Mouse (Mus musculus) midbrain, embryonic 16.5 days (tissue): ENCODE measurements at regions not wholly inside any gene's neighbourhood (a gene's known extent, or its start where the extent isn't known, plus 50 kb on each side); places are given as distances from the start of the nearest gene placed in this dataset.

ENCODE experiments used
- ATAC-seq: fragments of 200-750 bp; cut with Nextera tagmentation; 2 replicates; pipeline ENCODE4 v1.8.0; 2017; ENCODE audit warnings: moderate TSS enrichment
- H3K27ac ChIP-seq: fragments of 300-500 bp; sonication (generic); 2 replicates; pipeline ENCODE4 v1.5.1; 2014; ENCODE audit warnings: mild to moderate bottlenecking, low read length, mixed read lengths
- H3K27me3 ChIP-seq: fragments of 300-500 bp; sonication (generic); 2 replicates; pipeline ENCODE4 v1.6.1; 2014; ENCODE audit warnings: low read depth, low read length, mixed read lengths; ENCODE audit not compliant: control insufficient read depth, insufficient read depth
- H3K36me3 ChIP-seq: fragments of 300-500 bp; sonication (generic); 2 replicates; pipeline ENCODE4 v1.6.1; 2014; ENCODE audit warnings: mild to moderate bottlenecking, low read length, moderate library complexity, mixed read lengths; ENCODE audit not compliant: control insufficient read depth, insufficient read depth
- H3K4me1 ChIP-seq: fragments of 300-500 bp; sonication (generic); 2 replicates; pipeline ENCODE4 v1.6.1; 2014; ENCODE audit warnings: mild to moderate bottlenecking, low read length, mixed read lengths; ENCODE audit not compliant: control insufficient read depth, insufficient read depth
- H3K4me2 ChIP-seq: fragments of 300-500 bp; sonication (generic); 2 replicates; pipeline ENCODE4 v1.6.1; 2014; ENCODE audit warnings: mild to moderate bottlenecking, low read length, mixed read lengths
- H3K4me3 ChIP-seq: fragments of 300-500 bp; sonication (generic); 2 replicates; pipeline ENCODE4 v1.5.1; 2014; ENCODE audit warnings: low read depth, mild to moderate bottlenecking, low read length, moderate library complexity, mixed read lengths
- H3K9ac ChIP-seq: fragments of 300-500 bp; sonication (generic); 2 replicates; pipeline ENCODE4 v1.6.1; 2014; ENCODE audit warnings: low read depth, low read length, mixed read lengths
- H3K9me3 ChIP-seq: fragments of 300-500 bp; sonication (generic); replicated peaks from 2 replicates; pipeline ENCODE4 v1.6.1; 2014; ENCODE audit warnings: mild to moderate bottlenecking, low read length, mixed read lengths; ENCODE audit not compliant: control insufficient read depth, poor library complexity, severe bottlenecking
- WGBS: fragments of 180-500 bp; shearing (Covaris S2); extraction: QIAGEN DNeasy Blood & Tissue Kit; methylation state at CpG from one replicate; pipeline ENCODE4 v1.1.7; 2014; 5-methylcytosine and 5-hydroxymethylcytosine counted together

- 95% methylated on average over 3 of the region's 3 CpGs for WGBS
- no peak overlapping the region for H3K4me3 ChIP-seq
- H3K9me3 ChIP-seq, result no peaks in the 10 kb centered on the region
- no peak for ATAC-seq
- H3K4me2 ChIP-seq, result no peak overlapping the region
- H3K27ac ChIP-seq, result no peak overlapping the region
- no peaks in the 10 kb centered on the region for H3K36me3 ChIP-seq
- H3K27me3 ChIP-seq, result no peaks in the 10 kb centered on the region
- no peak overlapping the region for H3K9ac ChIP-seq
- H3K4me1 ChIP-seq, result no peaks in the 10 kb centered on the region
Measured at GRCm38 (mm10) chr5:90049856-90050255, 166.7 kb upstream of the Adamts3 start.

GRCm38 (mm10) chr5:90042781-90043180 lies 159.6 kb upstream of the Adamts3 start:
- Histone ChIP-seq H3K4me1 (no peaks in the 10 kb centered on the region), H3K9ac (no peak overlapping the region), H3K9me3 (no peaks in the 10 kb centered on the region), H3K4me3 (no peak overlapping the region), H3K36me3 (no peaks in the 10 kb centered on the region), H3K27ac (no peak overlapping the region), H3K4me2 (no peak overlapping the region), H3K27me3 (no peaks in the 10 kb centered on the region)
- 92% methylated on average over 4 of the region's 4 CpGs for WGBS
- no peak for ATAC-seq

- no peaks in the 10 kb centered on the region for H3K9me3 ChIP-seq
- no peak overlapping the region for H3K27ac ChIP-seq
- WGBS, result 55% methylated on average over 5 of the region's 5 CpGs
- H3K4me3 ChIP-seq, result no peak overlapping the region
- H3K9ac ChIP-seq, result no peak overlapping the region
- H3K4me2 ChIP-seq, result no peak overlapping the region
- H3K4me1 ChIP-seq, result no peaks in the 10 kb centered on the region
- no peak; the same call in 1 of the 2 replicates for ATAC-seq
- H3K27me3 ChIP-seq, result no peaks in the 10 kb centered on the region
- H3K36me3 ChIP-seq, result no peaks in the 10 kb centered on the region
Measured at GRCm38 (mm10) chr5:90033103-90033502, 150.0 kb upstream of the Adamts3 start.

GRCm38 (mm10) chr5:90030737-90031136 lies 147.6 kb upstream of the Adamts3 start:
- Histone ChIP-seq H3K4me2 (no peak overlapping the region), H3K36me3 (no peaks in the 10 kb centered on the region), H3K4me1 (no peaks in the 10 kb centered on the region), H3K9ac (no peak overlapping the region), H3K27ac (no peak overlapping the region), H3K27me3 (no peaks in the 10 kb centered on the region), H3K9me3 (no peaks in the 10 kb centered on the region), H3K4me3 (no peak overlapping the region)
- 87% methylated on average over 2 of the region's 2 CpGs for WGBS
- no peak for ATAC-seq

GRCm38 (mm10) chr5:90029751-90030150 lies 146.6 kb upstream of the Adamts3 start:
- Histone ChIP-seq H3K27me3 (no peaks in the 10 kb centered on the region), H3K4me3 (no peak overlapping the region), H3K9me3 (no peaks in the 10 kb centered on the region), H3K9ac (no peak overlapping the region), H3K4me1 (no peaks in the 10 kb centered on the region), H3K27ac (no peak overlapping the region), H3K36me3 (no peaks in the 10 kb centered on the region), H3K4me2 (no peak overlapping the region)
- no peak for ATAC-seq
- 62% methylated on average over 6 of the region's 6 CpGs for WGBS

- H3K27me3 ChIP-seq, result no peaks in the 10 kb centered on the region
- no peak overlapping the region for H3K9ac ChIP-seq
- no peak for ATAC-seq
- WGBS, result 74% methylated on average over 17 of the region's 17 CpGs
- H3K4me1 ChIP-seq, result no peaks in the 10 kb centered on the region
- H3K4me2 ChIP-seq, result no peak overlapping the region
- H3K36me3 ChIP-seq, result no peaks in the 10 kb centered on the region
- H3K4me3 ChIP-seq, result no peak overlapping the region
- H3K9me3 ChIP-seq, result no peaks in the 10 kb centered on the region
- no peak overlapping the region for H3K27ac ChIP-seq
Measured at GRCm38 (mm10) chr5:90026835-90027753, 144.0 kb upstream of the Adamts3 start.

GRCm38 (mm10) chr5:90021447-90021846 lies 138.3 kb upstream of the Adamts3 start:
- no peaks in the 10 kb centered on the region for H3K27me3 ChIP-seq
- H3K9me3 ChIP-seq, result no peaks in the 10 kb centered on the region
- no peaks in the 10 kb centered on the region for H3K4me1 ChIP-seq
- H3K4me2 ChIP-seq, result no peak overlapping the region
- no peak for ATAC-seq
- WGBS, result 83% methylated on average over 1 of the region's 1 CpGs
- H3K36me3 ChIP-seq, result no peaks in the 10 kb centered on the region
- H3K4me3 ChIP-seq, result no peak overlapping the region
- H3K27ac ChIP-seq, result no peak overlapping the region
- no peak overlapping the region for H3K9ac ChIP-seq

GRCm38 (mm10) chr5:90000758-90001157 lies 117.6 kb upstream of the Adamts3 start:
- Histone ChIP-seq H3K4me1 (no peaks in the 10 kb centered on the region), H3K27ac (no peak overlapping the region), H3K27me3 (no peaks in the 10 kb centered on the region), H3K9me3 (no peaks in the 10 kb centered on the region), H3K9ac (no peak overlapping the region), H3K4me2 (no peak overlapping the region), H3K36me3 (no peaks in the 10 kb centered on the region), H3K4me3 (no peak overlapping the region)
- 79% methylated on average over 6 of the region's 6 CpGs for WGBS
- no peak for ATAC-seq

- WGBS, result 70% methylated on average over 2 of the region's 2 CpGs
- no peaks in the 10 kb centered on the region for H3K9me3 ChIP-seq
- H3K36me3 ChIP-seq, result no peaks in the 10 kb centered on the region
- no peak overlapping the region for H3K9ac ChIP-seq
- ATAC-seq, result no peak
- no peaks in the 10 kb centered on the region for H3K4me1 ChIP-seq
- H3K27me3 ChIP-seq, result no peaks in the 10 kb centered on the region
- H3K27ac ChIP-seq, result no peak overlapping the region
- H3K4me3 ChIP-seq, result no peak overlapping the region
- no peak overlapping the region for H3K4me2 ChIP-seq
Measured at GRCm38 (mm10) chr5:89991568-89991967, 108.4 kb upstream of the Adamts3 start.
